Mouse (Mus musculus): Measurements from ENCODE around the gene Ganc.

- TF ChIP-seq POLR2A (IDR thresholded peaks at IDR 0.05; ENCODE audit: borderline replicate concordance, extremely low read depth, insufficient read depth, insufficient read length, poor library complexity, severe bottlenecking) (no peak), CTCF (IDR thresholded peaks at IDR 0.05; ENCODE audit: borderline replicate concordance, extremely low read depth, insufficient read depth, insufficient read length) (no peak)
These were observed 67.2 kb downstream of the Ganc start for GRCm38 (mm10) chr2:120470856-120471255.
